Mouse (Mus musculus) embryonic fibroblast, embryonic 13.5 days (primary cell): Measurements from ENCODE around the gene Mphosph9. TPM values are rescaled to one million over a fixed set of nuclear protein-coding genes. Genes with fewer than 3 reads are reported as not detected.

Source experiments
- H3K27ac ChIP-seq: 2 replicates; pipeline ENCODE4 v1.5.1; 2012; ENCODE audit warnings: low read length, control low read depth, inconsistent platforms; ENCODE audit not compliant: insufficient read depth
- H3K4me1 ChIP-seq: 2 replicates; pipeline ENCODE4 v1.6.1; 2011; ENCODE audit warnings: low read length; ENCODE audit not compliant: control insufficient read depth, insufficient read depth
- H3K4me3 ChIP-seq: 2 replicates; pipeline ENCODE4 v1.5.1; 2011; ENCODE audit warnings: mild to moderate bottlenecking, control low read depth, low read length; ENCODE audit not compliant: insufficient read depth
- CTCF ChIP-seq: IDR thresholded peaks from 2 replicates; pipeline ENCODE4 v1.5.1; 2011; ENCODE audit warnings: mild to moderate bottlenecking, control low read depth, low read length, moderate library complexity, borderline replicate concordance; ENCODE audit not compliant: insufficient read depth
- POLR2A ChIP-seq: IDR thresholded peaks from 2 replicates; pipeline ENCODE4 v1.6.1; 2011; ENCODE audit warnings: low read depth, mild to moderate bottlenecking, control low read depth, low read length, moderate library complexity
- polyA plus RNA-seq: library from polyadenylated mRNA; stranded (reverse); fragments of >200 nt; gene quantifications from 2 replicates; pipeline ENCODE4 v1.2.4, GENCODE M21; 2011; ENCODE audit warnings: low read depth; ENCODE audit not compliant: missing spikeins, insufficient read length

Mphosph9 gene
- polyA plus RNA-seq, 1 experiment, result 15.0 TPM

- H3K4me1 ChIP-seq, result peaks cover 9% of the 10 kb centered on the region; the same call in 1 of the 2 replicates
Observed at GRCm38 (mm10) chr5:124243236-124243901, 84.4 kb downstream of the Mphosph9 start.

DNA sequence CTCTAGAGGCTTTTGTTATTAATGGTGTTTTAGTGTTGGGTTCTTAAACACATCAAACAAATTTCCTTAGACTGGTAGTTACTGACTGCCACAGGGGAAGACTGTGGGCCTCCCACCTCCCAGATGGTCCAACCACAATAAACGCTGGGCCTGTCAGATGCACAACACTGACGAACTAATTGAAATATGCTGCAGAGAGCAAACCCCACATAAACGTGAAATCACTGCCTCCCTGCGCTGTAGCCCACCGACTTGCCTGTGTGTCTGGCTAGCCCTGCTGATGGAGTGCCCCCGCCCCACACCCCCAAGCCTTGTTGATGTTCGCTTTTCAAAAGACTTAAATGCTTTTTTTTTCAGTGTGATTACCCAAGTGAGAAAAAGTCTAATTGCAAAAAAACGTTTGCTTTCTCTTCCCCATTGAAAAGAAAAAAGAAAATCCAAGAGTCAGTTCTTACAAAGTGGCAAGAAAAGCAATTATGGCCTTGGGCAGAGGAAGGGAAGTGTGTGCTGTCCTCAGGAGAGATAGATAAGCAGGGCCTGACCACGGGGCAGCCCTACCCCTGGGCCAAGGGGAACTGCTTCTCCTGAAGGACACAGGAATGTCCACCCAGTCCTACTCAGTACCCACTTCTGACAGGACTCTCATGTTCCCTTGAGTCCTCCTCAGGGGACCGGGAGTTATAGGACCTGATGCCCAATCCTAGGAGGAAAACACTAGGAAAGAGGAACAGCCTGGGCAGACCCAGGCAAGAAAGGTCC, 85.9 kb downstream of the Mphosph9 start:
- Histone ChIP-seq H3K27ac (no peak overlapping the region; the same call in 1 of the 2 replicates), H3K4me1 (0 out of 2 replicates have a peak, but pooled peaks cover 9% of the 10 kb centered on the region), H3K4me3 (no peak overlapping the region)
- no peak for TF ChIP-seq CTCF
- TF ChIP-seq POLR2A, result no peak

More at GRCm38 (mm10) chr5:124243236-124243901, 84.4 kb downstream of the Mphosph9 start:
- no peak overlapping the region for H3K4me3 ChIP-seq
- no peak overlapping the region for H3K27ac ChIP-seq
- TF ChIP-seq POLR2A, result no peak
- no peak for TF ChIP-seq CTCF

- H3K27ac ChIP-seq, result no peak overlapping the region
- H3K4me3 ChIP-seq, result no peak overlapping the region
- 0 out of 2 replicates have a peak, but pooled peaks cover 9% of the 10 kb centered on the region for H3K4me1 ChIP-seq
- TF ChIP-seq CTCF (no peak), POLR2A (no peak)
Observed at GRCm38 (mm10) chr5:124240841-124241685, 86.7 kb downstream of the Mphosph9 start.

- H3K27ac ChIP-seq, result no peak overlapping the region
- 0 out of 2 replicates have a peak, but pooled peaks cover 5% of the 10 kb centered on the region for H3K4me1 ChIP-seq
- H3K4me3 ChIP-seq, result no peak overlapping the region
- no peak for TF ChIP-seq CTCF
- TF ChIP-seq POLR2A, result no peak
Observed at GRCm38 (mm10) chr5:124236180-124236579, 91.6 kb downstream of the Mphosph9 start.

- H3K4me1 ChIP-seq, result no peaks in the 10 kb centered on the region
- H3K27ac ChIP-seq, result no peak overlapping the region
- H3K4me3 ChIP-seq, result no peak overlapping the region
- no peak for TF ChIP-seq CTCF
- no peak for TF ChIP-seq POLR2A
Observed at GRCm38 (mm10) chr5:124234778-124235177, 93.0 kb downstream of the Mphosph9 start.

GRCm38 (mm10) chr5:124233874-124234661, 93.7 kb downstream of the Mphosph9 start:
- Histone ChIP-seq H3K27ac (no peak overlapping the region), H3K4me1 (no peaks in the 10 kb centered on the region), H3K4me3 (no peak overlapping the region)
- TF ChIP-seq POLR2A (no peak), CTCF (no peak)

DNA sequence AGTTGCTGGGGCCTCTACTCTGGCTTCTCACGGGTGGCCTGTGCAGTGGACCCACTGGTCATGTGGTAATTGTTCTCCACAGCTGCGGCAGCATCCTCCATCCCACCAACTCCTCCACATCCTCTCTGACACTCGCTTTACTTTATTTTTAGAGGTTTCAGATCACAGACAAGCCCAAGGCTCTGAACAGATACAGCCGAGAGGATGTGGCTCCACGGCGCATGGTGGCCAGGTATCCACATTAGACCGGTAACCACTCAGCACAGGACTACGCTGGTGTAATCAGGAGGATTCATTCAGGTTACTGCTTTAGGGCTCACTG, 94.7 kb downstream of the Mphosph9 start:
- no peak overlapping the region for H3K4me3 ChIP-seq
- no peak overlapping the region for H3K27ac ChIP-seq
- TF ChIP-seq POLR2A, result no peak
- TF ChIP-seq CTCF, result no peak

GRCm38 (mm10) chr5:124232360-124233143, 95.2 kb downstream of the Mphosph9 start:
- TF ChIP-seq POLR2A (no peak), CTCF (no peak)
- no peak overlapping the region for H3K27ac ChIP-seq
- no peaks in the 10 kb centered on the region for H3K4me1 ChIP-seq
- H3K4me3 ChIP-seq, result no peak overlapping the region

More for the DNA sequence above, 94.7 kb downstream of the Mphosph9 start:
- no peaks in the 10 kb centered on the region for H3K4me1 ChIP-seq

- Histone ChIP-seq H3K27ac (no peak overlapping the region), H3K4me1 (no peaks in the 10 kb centered on the region; the same call in none of the 2 replicates), H3K4me3 (no peak overlapping the region)
- TF ChIP-seq CTCF (no peak), POLR2A (no peak)
Observed at GRCm38 (mm10) chr5:124230461-124230860, 97.3 kb downstream of the Mphosph9 start.
